Mouse (Mus musculus): ENCODE measurements around the gene Lcn6. TPM values are rescaled to one million over a fixed set of nuclear protein-coding genes. Genes with fewer than 3 reads are reported as not detected.

Gene Lcn6
- polyA plus RNA-seq (2015; fragmentation: Illumina TruSeq; extraction: RNeasy Lipid Tissue Mini Kit (QIAGEN cat#74804); ENCODE audit: insufficient read depth, low read depth, low replicate concordance): not detected

DNA sequence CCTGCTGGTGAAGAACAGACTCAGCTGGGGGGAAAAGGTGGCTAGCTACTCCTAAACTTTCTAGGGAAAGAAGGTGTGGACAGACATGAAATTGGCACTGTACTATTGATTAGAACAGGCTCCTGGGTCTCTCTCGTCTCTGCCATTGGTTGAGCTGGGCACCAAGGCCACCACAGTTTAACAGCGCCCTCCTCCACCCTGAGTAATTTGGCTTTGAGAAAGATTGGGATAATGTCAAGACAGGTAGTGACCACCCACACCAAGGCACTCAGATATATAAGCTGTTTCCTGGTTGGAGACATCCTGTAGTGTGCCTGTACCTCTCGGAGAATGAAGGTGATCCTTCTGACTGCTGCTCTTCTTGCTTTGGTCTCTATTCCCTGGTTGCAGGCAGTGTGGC, at the start of gene Lcn6:
Lcn6 (plus strand) TSS at position 301 of the 400 bp plus-strand sequence.

DNA sequence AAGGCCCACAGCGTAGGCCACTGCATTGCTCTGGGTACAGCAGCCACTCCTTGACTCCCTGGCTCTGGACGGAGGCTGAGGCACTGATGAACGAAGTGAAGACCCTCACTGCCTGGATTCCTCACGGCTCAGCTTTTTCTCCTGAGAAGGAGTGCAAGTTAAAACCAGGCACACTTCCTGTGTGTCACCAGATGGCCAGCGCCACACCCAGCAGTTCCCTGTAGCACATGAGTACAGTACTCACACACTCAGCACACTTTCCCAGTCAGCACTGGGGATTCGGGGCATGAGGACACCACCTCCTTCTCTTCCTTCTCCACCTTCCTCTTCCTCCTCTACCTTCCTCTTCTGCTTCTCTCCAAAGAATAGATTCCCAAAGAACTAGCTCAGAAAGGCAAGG, 48.8 kb upstream of the Lcn6 start, which contains the start of gene Fcna:
Fcna (minus strand) TSS at position 220 of the 400 bp plus-strand sequence.

DNA sequence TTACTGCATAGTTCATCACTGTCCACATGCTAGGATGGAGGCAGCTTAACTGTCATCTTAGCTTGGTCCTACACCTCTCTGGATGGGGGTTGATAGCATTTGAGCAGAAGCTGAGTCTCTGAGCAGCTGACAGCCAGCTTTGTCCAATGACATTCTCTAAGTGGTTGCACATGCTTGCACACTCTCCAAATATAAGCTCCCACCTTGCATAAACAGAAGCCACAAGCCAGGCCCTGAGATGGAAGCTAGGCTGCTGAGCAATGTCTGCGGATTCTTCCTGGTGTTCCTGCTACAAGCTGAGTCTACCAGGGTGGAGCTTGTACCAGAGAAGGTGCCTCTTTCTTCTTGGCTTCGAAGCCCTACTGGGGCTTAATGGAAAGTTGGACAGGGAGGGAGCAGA, 23.7 kb upstream of the Lcn6 start, which contains the start of gene Lcn8:
Lcn8 (plus strand) TSS at position 219 of the 400 bp plus-strand sequence.

GRCm38 (mm10) chr2:25657652-25658051, 18.9 kb upstream of the Lcn6 start, which contains the start of gene Lcn5:
Gene Lcn5 (plus strand): TSS chr2:25657952.

DNA sequence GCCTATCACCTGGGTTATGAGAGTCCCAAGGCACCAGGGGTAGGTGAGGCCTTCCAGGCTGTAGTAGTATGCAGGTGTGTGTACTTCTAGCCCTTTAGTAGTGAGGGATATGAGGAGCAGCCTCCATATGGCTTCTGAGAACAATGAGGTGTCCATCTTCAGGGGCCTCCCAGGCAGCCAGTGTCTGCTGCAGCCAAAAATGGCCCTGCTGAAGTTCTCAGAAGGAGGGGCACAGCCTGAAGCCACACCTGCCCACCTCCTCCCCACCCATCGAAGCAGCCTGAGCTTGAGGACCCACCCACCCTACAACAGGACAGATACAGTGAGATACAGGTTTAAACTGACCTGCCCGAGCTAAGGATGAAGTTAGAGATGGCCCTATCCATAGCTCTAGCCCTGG, 5.8 kb downstream of the Lcn6 start, which contains the start of gene Lcn10:
Lcn10 (plus strand) TSS at position 301 of the 400 bp plus-strand sequence.

DNA sequence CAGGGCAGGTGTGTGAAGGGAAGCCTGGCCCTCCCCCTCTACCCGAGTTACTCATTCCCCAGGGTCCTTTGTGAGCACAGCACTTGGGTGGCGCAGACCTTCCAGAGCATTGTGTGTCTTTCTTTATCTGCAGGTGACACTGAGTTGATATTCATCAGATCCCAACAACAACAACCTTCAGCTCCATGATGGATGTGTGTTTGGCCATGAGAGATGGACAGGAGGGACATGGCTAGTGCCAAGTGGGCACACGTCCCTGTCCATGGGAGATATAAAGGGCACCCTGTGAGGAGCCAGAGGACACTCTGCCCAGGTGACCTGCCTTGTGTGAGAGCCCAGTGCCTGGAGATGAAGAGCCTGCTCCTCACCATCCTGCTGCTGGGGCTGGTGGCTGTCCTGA, 23.2 kb downstream of the Lcn6 start, which contains the start of gene Obp2a:
Obp2a (plus strand) TSS at position 301 of the 400 bp plus-strand sequence.

GRCm38 (mm10) chr2:25706643-25707481, 30.3 kb downstream of the Lcn6 start, which contains the start of gene Bmyc:
Gene Bmyc (plus strand): TSS chr2:25706739.

Other genes with a start within 250 kb of the Lcn6 start
- 12.8 TPM for gene Abca2, start 248.1 kb upstream of the Lcn6 start, polyA plus RNA-seq (2015; fragmentation: Illumina TruSeq; extraction: RNeasy Lipid Tissue Mini Kit (QIAGEN cat#74804); ENCODE audit: insufficient read depth, low read depth, low replicate concordance)
- gene Clic3, start 219.9 kb upstream of the Lcn6 start, polyA plus RNA-seq (2015; fragmentation: Illumina TruSeq; extraction: RNeasy Lipid Tissue Mini Kit (QIAGEN cat#74804); ENCODE audit: insufficient read depth, low read depth, low replicate concordance): not detected
- gene Paxx, start 215.7 kb upstream of the Lcn6 start, polyA plus RNA-seq (2015; fragmentation: Illumina TruSeq; extraction: RNeasy Lipid Tissue Mini Kit (QIAGEN cat#74804); ENCODE audit: insufficient read depth, low read depth, low replicate concordance): 43.3 TPM
- gene Ptgds, start 206.7 kb upstream of the Lcn6 start, polyA plus RNA-seq (2015; fragmentation: Illumina TruSeq; extraction: RNeasy Lipid Tissue Mini Kit (QIAGEN cat#74804); ENCODE audit: insufficient read depth, low read depth, low replicate concordance): 2.9 TPM
- gene Lcn12, start 182.9 kb upstream of the Lcn6 start, polyA plus RNA-seq (2015; fragmentation: Illumina TruSeq; extraction: RNeasy Lipid Tissue Mini Kit (QIAGEN cat#74804); ENCODE audit: insufficient read depth, low read depth, low replicate concordance): not detected
- 26.2 TPM for gene Fbxw5, start 176.0 kb upstream of the Lcn6 start, polyA plus RNA-seq (2015; fragmentation: Illumina TruSeq; extraction: RNeasy Lipid Tissue Mini Kit (QIAGEN cat#74804); ENCODE audit: insufficient read depth, low read depth, low replicate concordance)
- gene C8g, start 175.1 kb upstream of the Lcn6 start, polyA plus RNA-seq (2015; fragmentation: Illumina TruSeq; extraction: RNeasy Lipid Tissue Mini Kit (QIAGEN cat#74804); ENCODE audit: insufficient read depth, low read depth, low replicate concordance): 1.0 TPM
- gene Traf2, start 129.8 kb upstream of the Lcn6 start, polyA plus RNA-seq (2015; fragmentation: Illumina TruSeq; extraction: RNeasy Lipid Tissue Mini Kit (QIAGEN cat#74804); ENCODE audit: insufficient read depth, low read depth, low replicate concordance): 5.1 TPM
- 66.9 TPM for gene Edf1, start 118.9 kb upstream of the Lcn6 start, polyA plus RNA-seq (2015; fragmentation: Illumina TruSeq; extraction: RNeasy Lipid Tissue Mini Kit (QIAGEN cat#74804); ENCODE audit: insufficient read depth, low read depth, low replicate concordance)
- 2.6 TPM for gene Mamdc4, start 101.9 kb upstream of the Lcn6 start, polyA plus RNA-seq (2015; fragmentation: Illumina TruSeq; extraction: RNeasy Lipid Tissue Mini Kit (QIAGEN cat#74804); ENCODE audit: insufficient read depth, low read depth, low replicate concordance)
- gene Phpt1, start 101.6 kb upstream of the Lcn6 start, polyA plus RNA-seq (2015; fragmentation: Illumina TruSeq; extraction: RNeasy Lipid Tissue Mini Kit (QIAGEN cat#74804); ENCODE audit: insufficient read depth, low read depth, low replicate concordance): 9.9 TPM
- gene Ajm1, start 95.0 kb upstream of the Lcn6 start, polyA plus RNA-seq (2015; fragmentation: Illumina TruSeq; extraction: RNeasy Lipid Tissue Mini Kit (QIAGEN cat#74804); ENCODE audit: insufficient read depth, low read depth, low replicate concordance): 0.63 TPM
- 52.4 TPM for gene Rabl6, start 68.3 kb upstream of the Lcn6 start, polyA plus RNA-seq (2015; fragmentation: Illumina TruSeq; extraction: RNeasy Lipid Tissue Mini Kit (QIAGEN cat#74804); ENCODE audit: insufficient read depth, low read depth, low replicate concordance)
- not detected for gene Ccdc183, start 59.1 kb upstream of the Lcn6 start, polyA plus RNA-seq (2015; fragmentation: Illumina TruSeq; extraction: RNeasy Lipid Tissue Mini Kit (QIAGEN cat#74804); ENCODE audit: insufficient read depth, low read depth, low replicate concordance)
- gene Tmem141, start 54.8 kb upstream of the Lcn6 start, polyA plus RNA-seq (2015; fragmentation: Illumina TruSeq; extraction: RNeasy Lipid Tissue Mini Kit (QIAGEN cat#74804); ENCODE audit: insufficient read depth, low read depth, low replicate concordance): 9.0 TPM
- 9.0 TPM for gene Fcna, start 48.8 kb upstream of the Lcn6 start, polyA plus RNA-seq (2015; fragmentation: Illumina TruSeq; extraction: RNeasy Lipid Tissue Mini Kit (QIAGEN cat#74804); ENCODE audit: insufficient read depth, low read depth, low replicate concordance)
- not detected for gene Lcn8, start 23.7 kb upstream of the Lcn6 start, polyA plus RNA-seq (2015; fragmentation: Illumina TruSeq; extraction: RNeasy Lipid Tissue Mini Kit (QIAGEN cat#74804); ENCODE audit: insufficient read depth, low read depth, low replicate concordance)
- gene Lcn5, start 18.8 kb upstream of the Lcn6 start, polyA plus RNA-seq (2015; fragmentation: Illumina TruSeq; extraction: RNeasy Lipid Tissue Mini Kit (QIAGEN cat#74804); ENCODE audit: insufficient read depth, low read depth, low replicate concordance): not detected
- not detected for gene Lcn10, start 5.9 kb downstream of the Lcn6 start, polyA plus RNA-seq (2015; fragmentation: Illumina TruSeq; extraction: RNeasy Lipid Tissue Mini Kit (QIAGEN cat#74804); ENCODE audit: insufficient read depth, low read depth, low replicate concordance)
- gene Obp2a, start 23.3 kb downstream of the Lcn6 start, polyA plus RNA-seq (2015; fragmentation: Illumina TruSeq; extraction: RNeasy Lipid Tissue Mini Kit (QIAGEN cat#74804); ENCODE audit: insufficient read depth, low read depth, low replicate concordance): not detected
- gene Bmyc, start 30.0 kb downstream of the Lcn6 start, polyA plus RNA-seq (2015; fragmentation: Illumina TruSeq; extraction: RNeasy Lipid Tissue Mini Kit (QIAGEN cat#74804); ENCODE audit: insufficient read depth, low read depth, low replicate concordance): 5.2 TPM
- not detected for gene Obp2b, start 60.2 kb downstream of the Lcn6 start, polyA plus RNA-seq (2015; fragmentation: Illumina TruSeq; extraction: RNeasy Lipid Tissue Mini Kit (QIAGEN cat#74804); ENCODE audit: insufficient read depth, low read depth, low replicate concordance)
- not detected for gene Lcn3, start 88.8 kb downstream of the Lcn6 start, polyA plus RNA-seq (2015; fragmentation: Illumina TruSeq; extraction: RNeasy Lipid Tissue Mini Kit (QIAGEN cat#74804); ENCODE audit: insufficient read depth, low read depth, low replicate concordance)
- not detected for gene Lcn11, start 100.2 kb downstream of the Lcn6 start, polyA plus RNA-seq (2015; fragmentation: Illumina TruSeq; extraction: RNeasy Lipid Tissue Mini Kit (QIAGEN cat#74804); ENCODE audit: insufficient read depth, low read depth, low replicate concordance)
- gene Gm13539, start 105.5 kb downstream of the Lcn6 start, polyA plus RNA-seq (2015; fragmentation: Illumina TruSeq; extraction: RNeasy Lipid Tissue Mini Kit (QIAGEN cat#74804); ENCODE audit: insufficient read depth, low read depth, low replicate concordance): not detected
- gene Glt6d1, start 139.1 kb downstream of the Lcn6 start, polyA plus RNA-seq (2015; fragmentation: Illumina TruSeq; extraction: RNeasy Lipid Tissue Mini Kit (QIAGEN cat#74804); ENCODE audit: insufficient read depth, low read depth, low replicate concordance): not detected
- gene Lcn9, start 146.4 kb downstream of the Lcn6 start, polyA plus RNA-seq (2015; fragmentation: Illumina TruSeq; extraction: RNeasy Lipid Tissue Mini Kit (QIAGEN cat#74804); ENCODE audit: insufficient read depth, low read depth, low replicate concordance): not detected
- not detected for gene Sohlh1, start 170.5 kb downstream of the Lcn6 start, polyA plus RNA-seq (2015; fragmentation: Illumina TruSeq; extraction: RNeasy Lipid Tissue Mini Kit (QIAGEN cat#74804); ENCODE audit: insufficient read depth, low read depth, low replicate concordance)
- gene Kcnt1, start 186.9 kb downstream of the Lcn6 start, polyA plus RNA-seq (2015; fragmentation: Illumina TruSeq; extraction: RNeasy Lipid Tissue Mini Kit (QIAGEN cat#74804); ENCODE audit: insufficient read depth, low read depth, low replicate concordance): 0.18 TPM

Measured in pancreas, adult 10 weeks (tissue).